21 mouse cellular contexts compared by ENCODE assay signal in genomic region chr14:78924755-78925537, GRCm38 (mm10).
DNase-seq lines count a peak whose midpoint lies in the region; ATAC-seq and TF ChIP-seq lines count a peak whose summit lies in the region.
"Had no signal": no experiment of that assay in that cellular context is flagged by ENCODE, and none has a peak within 500 bp of the region (broad histone marks: within the 10 kb centered on the region; RNA-seq: fewer than 3 reads in every experiment).

No protein-coding gene starts in this region.

- no peak for TF ChIP-seq CTCF in layer of hippocampus, adult 2 months (conservative IDR thresholded peaks at IDR 0.05)
- no peak for TF ChIP-seq CTCF in kidney, adult 2 months (conservative IDR thresholded peaks at IDR 0.05; ENCODE audit: insufficient read depth, insufficient read length, low read depth, low read length)

- DNase-seq in layer of hippocampus, adult 2 months (ENCODE audit: low spot score in 2 of 2) = no peak
- no peak for DNase-seq in layer of hippocampus, adult 9-10 months (ENCODE audit: low spot score)
- peak; percentile 57 for DNase-seq in brain, adult 2 months (ENCODE audit: low read depth, low spot score)
- DNase-seq in urinary bladder, postnatal 14 days (ENCODE audit: low spot score) = no peak
- DNase-seq in gastrocnemius, postnatal 14 days = no peak
- no peak for DNase-seq in kidney, adult 2 months
- DNase-seq: adrenal gland, postnatal 14 days; cerebellum, adult 9-10 months; kidney, adult 11 months; kidney, postnatal 25 days; liver, embryonic 13.5 days had no signal

- H3K4me1 ChIP-seq in kidney, adult 2 months (ENCODE audit: control insufficient read depth, insufficient read depth, low read length) = peaks cover 7% of the 10 kb centered on the region; the same call in 1 of the 2 replicates
- H3K4me1 ChIP-seq: heart, embryonic 15.5 days; limb, embryonic 12.5 days; liver, embryonic 13.5 days; neural tube, embryonic 12.5 days had no signal

- TF ChIP-seq POLR2A in kidney, adult 2 months (IDR thresholded peaks at IDR 0.05; ENCODE audit: low read depth, low read length) = no peak

- intact Hi-C loops in gastrocnemius, postnatal 14 days (cut with DNase I; ENCODE audit: low total_unique reads) = no loop called here

- ATAC-seq in granulocyte monocyte progenitor cell, adult 5-6 weeks (replicated peaks; ENCODE audit: poor library complexity, severe bottlenecking) = peak; percentile 50
- 0 out of 2 replicates have a peak, but pooled peaks have one; percentile 20 for ATAC-seq in megakaryocyte progenitor cell, adult 5-6 weeks (replicated peaks; ENCODE audit: poor library complexity)
- ATAC-seq: activated CD4-positive, CD25-positive, alpha-beta regulatory T cell, adult 4 months; midbrain, embryonic 16.5 days; Patski had no signal

- no peaks in the 10 kb centered on the region for H3K36me3 ChIP-seq in kidney, adult 2 months (ENCODE audit: control insufficient read depth, insufficient read depth, low read length)
- H3K36me3 ChIP-seq: embryonic facial prominence, embryonic 13.5 days; heart, embryonic 15.5 days; neural tube, embryonic 12.5 days had no signal

- no peaks in the 10 kb centered on the region for H3K27me3 ChIP-seq in kidney, adult 2 months (replicated peaks; ENCODE audit: control insufficient read depth, insufficient read depth, low read length)
- H3K27me3 ChIP-seq: embryonic facial prominence, embryonic 13.5 days; heart, embryonic 15.5 days; limb, embryonic 12.5 days; liver, embryonic 13.5 days; neural tube, embryonic 12.5 days; Patski had no signal

- no peak overlapping the region for H3K4me3 ChIP-seq in layer of hippocampus, adult 2 months
- no peak overlapping the region for H3K4me3 ChIP-seq in kidney, adult 2 months (ENCODE audit: insufficient read depth, low read depth, low read length)
- H3K4me3 ChIP-seq: embryonic facial prominence, embryonic 13.5 days; heart, embryonic 15.5 days; limb, embryonic 12.5 days; liver, embryonic 13.5 days; neural tube, embryonic 12.5 days had no signal

- WGBS in kidney, adult 2 months = 81% methylated on average over 21 of the region's 21 CpGs

- 0 out of 2 replicates have a peak overlapping the region, but pooled peaks have one; percentile 5 for H3K27ac ChIP-seq in layer of hippocampus, adult 2 months
- no peak overlapping the region for H3K27ac ChIP-seq in kidney, adult 2 months (ENCODE audit: insufficient read depth, low read depth, low read length)
- H3K27ac ChIP-seq: embryonic facial prominence, embryonic 13.5 days; heart, embryonic 15.5 days; limb, embryonic 12.5 days; liver, embryonic 13.5 days; neural tube, embryonic 12.5 days; stomach, postnatal 0 days had no signal
